Mouse (Mus musculus): Measurements from ENCODE around the gene Ebf1.

DNA sequence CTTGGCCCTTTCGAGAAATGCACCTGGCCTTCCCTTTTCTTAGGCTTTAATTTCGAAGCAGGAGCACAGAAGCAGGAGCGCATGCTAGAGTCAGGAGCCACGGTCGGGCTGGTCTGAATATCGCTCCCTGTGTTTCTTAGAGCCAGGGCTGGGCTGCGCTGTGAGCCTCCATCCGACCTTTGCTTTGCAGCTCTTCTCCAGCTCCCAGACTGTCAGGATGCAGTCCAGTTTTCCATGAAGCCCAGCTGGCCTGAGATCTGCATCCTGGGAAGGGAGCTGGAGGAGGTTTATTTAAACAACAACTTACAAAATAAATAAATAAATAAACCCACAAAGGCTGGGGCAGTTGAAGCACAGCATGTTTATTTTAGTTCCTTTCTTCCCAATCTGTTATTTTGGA is 299.9 kb downstream of the Ebf1 start:
- no peak for TF ChIP-seq GATA1 (IDR thresholded peaks at IDR 0.05; ENCODE audit: borderline replicate concordance, low read length)
- TF ChIP-seq FLI1 (IDR thresholded peaks at IDR 0.05; ENCODE audit: low read length): no peak
